Mouse (Mus musculus) CH12.LX (cell line): ENCODE measurements at regions not wholly inside any gene's neighbourhood (a gene's known extent, or its start where the extent isn't known, plus 50 kb on each side); places are given as distances from the start of the nearest gene placed in this dataset.

ENCODE experiments used
- CHD2 ChIP-seq: IDR thresholded peaks from 2 replicates; pipeline ENCODE4 v1.6.1; 2011; ENCODE audit warnings: low read length, improper control_type of control experiment
- CTCF ChIP-seq, 2 experiments: IDR thresholded peaks in 1 of 2; conservative IDR thresholded peaks in 1 of 2; 2 replicates each; pipeline ENCODE4 v1.5.1; 2011 to 2012; ENCODE audit warnings: low read depth in 2 of 2, low read length in 2 of 2, improper control_type of control experiment in 1 of 2, inconsistent platforms in 1 of 2, mild to moderate bottlenecking in 1 of 2, moderate library complexity in 1 of 2
- NELFE ChIP-seq: IDR thresholded peaks from 2 replicates; pipeline ENCODE4 v1.6.1; 2011; ENCODE audit warnings: low read depth, low read length, improper control_type of control experiment
- NRF1 ChIP-seq: IDR thresholded peaks from 2 replicates; pipeline ENCODE4 v1.6.1; 2014; ENCODE audit warnings: low read depth, mild to moderate bottlenecking, inconsistent platforms, low read length, improper control_type of control experiment, moderate library complexity
- POLR2A ChIP-seq: IDR thresholded peaks from 2 replicates; pipeline ENCODE4 v1.6.1; 2011; ENCODE audit warnings: low read depth, mild to moderate bottlenecking, improper control_type of control experiment, low read length
- SMC3 ChIP-seq: IDR thresholded peaks from 2 replicates; pipeline ENCODE4 v1.6.1; 2011; ENCODE audit warnings: low read depth, low read length, improper control_type of control experiment
- ZMIZ1 ChIP-seq: IDR thresholded peaks from 2 replicates; pipeline ENCODE4 v1.6.1; 2012; ENCODE audit warnings: low read depth, mild to moderate bottlenecking, inconsistent platforms, low read length, improper control_type of control experiment

GRCm38 (mm10) chr4:153696426-153697040 is 213.9 kb upstream of the Ajap1 start:
- no peak for TF ChIP-seq SMC3
- TF ChIP-seq CTCF (conservative IDR thresholded peaks at IDR 0.05 in 1 of 2, IDR thresholded peaks at IDR 0.05 in 1 of 2; ENCODE audit: low read depth in 2 of 2, low read length in 2 of 2), result no peak
- TF ChIP-seq NELFE, result no peak
- TF ChIP-seq POLR2A, result no peak
- TF ChIP-seq ZMIZ1, result no peak
- no peak for TF ChIP-seq NRF1
- TF ChIP-seq CHD2, result no peak
